Mouse (Mus musculus): ENCODE measurements around the gene Dst.

DNA sequence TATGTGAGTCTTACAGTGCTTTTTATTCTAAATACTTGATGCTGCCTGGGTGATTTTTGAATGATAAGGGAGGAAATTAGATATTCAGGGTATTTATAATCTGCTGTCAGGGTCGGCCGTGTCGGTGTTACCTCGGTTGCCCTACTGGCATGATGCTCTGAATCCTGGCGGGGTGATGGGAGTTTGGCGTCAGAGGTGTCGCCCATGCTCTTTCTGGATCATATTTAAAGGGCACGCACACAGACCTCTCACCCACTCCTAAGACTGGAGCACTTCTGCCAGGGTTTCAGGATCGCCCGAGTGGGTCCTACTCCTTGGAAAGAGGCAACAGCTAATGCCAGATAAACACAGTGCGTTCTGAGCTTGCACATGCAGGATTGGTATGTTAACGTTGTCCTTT is 128.1 kb downstream of the Dst start:
- TF ChIP-seq CTCF (conservative IDR thresholded peaks at IDR 0.05; ENCODE audit: insufficient read depth, insufficient read length, low read depth, low read length) (no peak), POLR2A (IDR thresholded peaks at IDR 0.05; ENCODE audit: low read depth, low read length) (no peak)

Measured in kidney, adult 2 months (tissue).